Mouse (Mus musculus) midbrain, embryonic 16.5 days (tissue): ENCODE data around the gene Tub. TPM values are rescaled to one million over a fixed set of nuclear protein-coding genes. Genes with fewer than 3 reads are reported as not detected.

ENCODE experiments used
- ATAC-seq: fragments of 200-750 bp; cut with Nextera tagmentation; 2 replicates; pipeline ENCODE4 v1.8.0; 2017; ENCODE audit warnings: moderate TSS enrichment
- H3K27ac ChIP-seq: fragments of 300-500 bp; sonication (generic); 2 replicates; pipeline ENCODE4 v1.5.1; 2014; ENCODE audit warnings: mild to moderate bottlenecking, low read length, mixed read lengths
- H3K27me3 ChIP-seq: fragments of 300-500 bp; sonication (generic); 2 replicates; pipeline ENCODE4 v1.6.1; 2014; ENCODE audit warnings: low read depth, low read length, mixed read lengths; ENCODE audit not compliant: control insufficient read depth, insufficient read depth
- H3K36me3 ChIP-seq: fragments of 300-500 bp; sonication (generic); 2 replicates; pipeline ENCODE4 v1.6.1; 2014; ENCODE audit warnings: mild to moderate bottlenecking, low read length, moderate library complexity, mixed read lengths; ENCODE audit not compliant: control insufficient read depth, insufficient read depth
- H3K4me1 ChIP-seq: fragments of 300-500 bp; sonication (generic); 2 replicates; pipeline ENCODE4 v1.6.1; 2014; ENCODE audit warnings: mild to moderate bottlenecking, low read length, mixed read lengths; ENCODE audit not compliant: control insufficient read depth, insufficient read depth
- H3K4me2 ChIP-seq: fragments of 300-500 bp; sonication (generic); 2 replicates; pipeline ENCODE4 v1.6.1; 2014; ENCODE audit warnings: mild to moderate bottlenecking, low read length, mixed read lengths
- H3K4me3 ChIP-seq: fragments of 300-500 bp; sonication (generic); 2 replicates; pipeline ENCODE4 v1.5.1; 2014; ENCODE audit warnings: low read depth, mild to moderate bottlenecking, low read length, moderate library complexity, mixed read lengths
- H3K9ac ChIP-seq: fragments of 300-500 bp; sonication (generic); 2 replicates; pipeline ENCODE4 v1.6.1; 2014; ENCODE audit warnings: low read depth, low read length, mixed read lengths
- H3K9me3 ChIP-seq: fragments of 300-500 bp; sonication (generic); replicated peaks from 2 replicates; pipeline ENCODE4 v1.6.1; 2014; ENCODE audit warnings: mild to moderate bottlenecking, low read length, mixed read lengths; ENCODE audit not compliant: control insufficient read depth, poor library complexity, severe bottlenecking
- WGBS: fragments of 180-500 bp; shearing (Covaris S2); extraction: QIAGEN DNeasy Blood & Tissue Kit; methylation state at CpG from one replicate; pipeline ENCODE4 v1.1.7; 2014; 5-methylcytosine and 5-hydroxymethylcytosine counted together
- polyA plus RNA-seq: library from polyadenylated mRNA; unstranded; fragments of >200 nt; fragmentation: Nextera tagmentation; extraction: Ambion mirVana; gene quantifications from 2 replicates; pipeline ENCODE4 v1.2.1, GENCODE M21; 2015

Tub gene
- polyA plus RNA-seq, 1 experiment from 2014 or later = 62.1 TPM

- no peaks in the 10 kb centered on the region for H3K4me1 ChIP-seq
- H3K27me3 ChIP-seq = no peaks in the 10 kb centered on the region
- 86% methylated on average over 3 of the region's 3 CpGs for WGBS
- no peak overlapping the region for H3K4me3 ChIP-seq
- H3K36me3 ChIP-seq = peaks cover 32% of the 10 kb centered on the region
- H3K9me3 ChIP-seq = no peaks in the 10 kb centered on the region
- ATAC-seq = no peak
- no peak overlapping the region for H3K4me2 ChIP-seq
- no peak overlapping the region for H3K27ac ChIP-seq
- H3K9ac ChIP-seq = no peak overlapping the region
Measured at GRCm38 (mm10) chr7:109031331-109031730, 81.2 kb downstream of the Tub start.

- Histone ChIP-seq H3K4me3 (no peak overlapping the region), H3K27me3 (no peaks in the 10 kb centered on the region), H3K9me3 (no peaks in the 10 kb centered on the region), H3K27ac (no peak overlapping the region), H3K4me1 (no peaks in the 10 kb centered on the region), H3K36me3 (peaks cover 25% of the 10 kb centered on the region), H3K4me2 (no peak overlapping the region), H3K9ac (no peak overlapping the region)
- 80% methylated on average over 2 of the region's 2 CpGs for WGBS
- no peak for ATAC-seq
Measured at GRCm38 (mm10) chr7:109032054-109032453, 81.9 kb downstream of the Tub start.

- H3K36me3 ChIP-seq = 0 out of 2 replicates have a peak, but pooled peaks cover 5% of the 10 kb centered on the region
- ATAC-seq = no peak
- 83% methylated on average over 8 of the region's 8 CpGs for WGBS
- H3K9ac ChIP-seq = no peak overlapping the region
- no peak overlapping the region for H3K4me2 ChIP-seq
- H3K27me3 ChIP-seq = no peaks in the 10 kb centered on the region
- H3K4me3 ChIP-seq = no peak overlapping the region
- no peaks in the 10 kb centered on the region for H3K9me3 ChIP-seq
- no peak overlapping the region for H3K27ac ChIP-seq
- H3K4me1 ChIP-seq = no peaks in the 10 kb centered on the region
Measured at GRCm38 (mm10) chr7:109038121-109038735, 88.1 kb downstream of the Tub start.

GRCm38 (mm10) chr7:109038987-109039386 lies 88.8 kb downstream of the Tub start:
- H3K4me1 ChIP-seq = no peaks in the 10 kb centered on the region
- ATAC-seq = 0 out of 2 replicates have a peak, but pooled peaks have one; percentile 46
- H3K9ac ChIP-seq = no peak overlapping the region
- H3K4me2 ChIP-seq = no peak overlapping the region
- H3K36me3 ChIP-seq = 0 out of 2 replicates have a peak, but pooled peaks cover 5% of the 10 kb centered on the region
- no peak overlapping the region for H3K4me3 ChIP-seq
- no peaks in the 10 kb centered on the region for H3K27me3 ChIP-seq
- peak overlapping the region; percentile 24; the same call in 1 of the 2 replicates for H3K27ac ChIP-seq
- WGBS = 33% methylated on average over 1 of the region's 1 CpGs
- no peaks in the 10 kb centered on the region for H3K9me3 ChIP-seq

GRCm38 (mm10) chr7:109039445-109039844 lies 89.3 kb downstream of the Tub start:
- H3K4me2 ChIP-seq = no peak overlapping the region
- ATAC-seq = no peak
- H3K27me3 ChIP-seq = no peaks in the 10 kb centered on the region
- peak overlapping the region; percentile 24; the same call in 1 of the 2 replicates for H3K27ac ChIP-seq
- H3K9ac ChIP-seq = no peak overlapping the region
- H3K4me3 ChIP-seq = no peak overlapping the region
- H3K9me3 ChIP-seq = no peaks in the 10 kb centered on the region
- 85% methylated on average over 5 of the region's 5 CpGs for WGBS
- H3K4me1 ChIP-seq = no peaks in the 10 kb centered on the region
- H3K36me3 ChIP-seq = 0 out of 2 replicates have a peak, but pooled peaks cover 3% of the 10 kb centered on the region

GRCm38 (mm10) chr7:109045876-109046275 lies 95.7 kb downstream of the Tub start:
- no peak overlapping the region for H3K27ac ChIP-seq
- H3K4me2 ChIP-seq = no peak overlapping the region
- no peaks in the 10 kb centered on the region for H3K9me3 ChIP-seq
- 0 out of 2 replicates have a peak, but pooled peaks cover 2% of the 10 kb centered on the region for H3K36me3 ChIP-seq
- H3K4me3 ChIP-seq = no peak overlapping the region
- H3K27me3 ChIP-seq = no peaks in the 10 kb centered on the region
- ATAC-seq = no peak
- WGBS = 94% methylated on average over 2 of the region's 2 CpGs
- no peak overlapping the region for H3K9ac ChIP-seq
- H3K4me1 ChIP-seq = no peaks in the 10 kb centered on the region

GRCm38 (mm10) chr7:109050831-109051230 lies 100.7 kb downstream of the Tub start:
- Histone ChIP-seq H3K4me1 (no peaks in the 10 kb centered on the region), H3K36me3 (peaks cover 4% of the 10 kb centered on the region; the same call in 1 of the 2 replicates), H3K27me3 (no peaks in the 10 kb centered on the region), H3K4me2 (no peak overlapping the region), H3K4me3 (no peak overlapping the region), H3K9me3 (no peaks in the 10 kb centered on the region), H3K27ac (no peak overlapping the region), H3K9ac (no peak overlapping the region)
- no peak for ATAC-seq
- 88% methylated on average over 1 of the region's 1 CpGs for WGBS

- 92% methylated on average over 4 of the region's 4 CpGs for WGBS
- H3K4me3 ChIP-seq = no peak overlapping the region
- peaks cover 2% of the 10 kb centered on the region; the same call in 1 of the 2 replicates for H3K36me3 ChIP-seq
- no peak for ATAC-seq
- no peaks in the 10 kb centered on the region for H3K4me1 ChIP-seq
- no peak overlapping the region for H3K4me2 ChIP-seq
- H3K27ac ChIP-seq = no peak overlapping the region
- H3K27me3 ChIP-seq = no peaks in the 10 kb centered on the region
- H3K9ac ChIP-seq = no peak overlapping the region
- no peaks in the 10 kb centered on the region for H3K9me3 ChIP-seq
Measured at GRCm38 (mm10) chr7:109059536-109059935, 109.4 kb downstream of the Tub start.

- H3K4me2 ChIP-seq = no peak overlapping the region
- no peak overlapping the region for H3K27ac ChIP-seq
- no peaks in the 10 kb centered on the region for H3K27me3 ChIP-seq
- H3K4me3 ChIP-seq = no peak overlapping the region
- ATAC-seq = no peak
- no peaks in the 10 kb centered on the region for H3K9me3 ChIP-seq
- H3K36me3 ChIP-seq = no peaks in the 10 kb centered on the region
- WGBS = 85% methylated on average over 4 of the region's 4 CpGs
- no peak overlapping the region for H3K9ac ChIP-seq
- no peaks in the 10 kb centered on the region for H3K4me1 ChIP-seq
Measured at GRCm38 (mm10) chr7:109069641-109070040, 119.5 kb downstream of the Tub start.
